Mouse (Mus musculus): Measurements from ENCODE around the gene Pfkm.

GRCm38 (mm10) chr15:98165525-98165924 lies 73.1 kb downstream of the Pfkm start, which contains the start of gene Asb8:
- TF ChIP-seq POLR2A (IDR thresholded peaks at IDR 0.05; ENCODE audit: extremely low read depth, insufficient read depth, low read length): no peak
- TF ChIP-seq CTCF (IDR thresholded peaks at IDR 0.05; ENCODE audit: extremely low read depth, insufficient read depth, low read length): no peak

All from cortical plate, adult 2 months (tissue).